Mouse (Mus musculus) brain, embryonic 14.5 days (tissue): Measurements from ENCODE around the gene Hacd4.

Experiments
- CTCF ChIP-seq: fragments of 200-500 bp; IDR thresholded peaks from 2 replicates; pipeline ENCODE4 v1.5.1; 2012; ENCODE audit warnings: inconsistent platforms, mild to moderate bottlenecking, moderate library complexity, borderline replicate concordance; ENCODE audit not compliant: insufficient read depth, insufficient read length; ENCODE audit errors: extremely low read depth
- POLR2A ChIP-seq: fragments of 200-500 bp; IDR thresholded peaks from 2 replicates; pipeline ENCODE4 v1.6.1; 2012; ENCODE audit warnings: mild to moderate bottlenecking, inconsistent platforms, borderline replicate concordance; ENCODE audit not compliant: poor library complexity, insufficient read depth, insufficient read length, severe bottlenecking; ENCODE audit errors: extremely low read depth

DNA sequence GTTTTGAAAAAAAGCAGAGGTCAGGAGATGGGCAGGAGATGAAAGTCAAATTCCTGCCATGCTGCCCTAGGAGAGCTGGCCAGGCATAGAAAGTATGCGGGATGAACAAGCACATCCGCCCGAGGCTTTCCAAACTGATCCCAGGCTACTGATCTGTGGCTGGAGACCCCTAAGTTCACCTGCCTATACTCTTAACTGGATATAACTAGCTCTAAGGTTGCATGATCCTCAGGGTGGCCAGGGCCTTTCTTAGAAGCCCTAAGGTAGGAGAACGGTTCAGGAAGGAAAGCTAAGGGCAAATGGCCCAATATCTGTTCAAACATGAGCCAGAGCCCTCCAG, 232 bp upstream of the Hacd4 start:
- TF ChIP-seq CTCF = no peak
- TF ChIP-seq POLR2A = no peak
